Mouse (Mus musculus) inflammation-experienced regulatory T-cells, adult 6 months (primary cell): Measurements from ENCODE around the gene Ncor2. TPM values are rescaled to one million over a fixed set of nuclear protein-coding genes. Genes with fewer than 3 reads are reported as not detected.

Experiments used
- ATAC-seq: one replicate; pipeline ENCODE4 v1.8.0; 2017
- polyA plus RNA-seq, 3 experiments: library from polyadenylated mRNA; unstranded; fragments of 100-300 nt; shearing (Covaris generic); gene quantifications; one replicate each; pipeline ENCODE4 v1.2.1; 2017

The Ncor2 gene
- polyA plus RNA-seq, 3 experiments from 2014 or later: 3.9 to 6.7 (median 4.7) TPM

GRCm38 (mm10) chr5:125085097-125085617, 93.9 kb downstream of the Ncor2 start:
- ATAC-seq: no peak

GRCm38 (mm10) chr5:125083674-125084073, 95.3 kb downstream of the Ncor2 start:
- no peak for ATAC-seq

- no peak for ATAC-seq
Observed at GRCm38 (mm10) chr5:125081318-125082101, 97.5 kb downstream of the Ncor2 start.

- no peak for ATAC-seq
Observed at GRCm38 (mm10) chr5:125080787-125081317, 98.2 kb downstream of the Ncor2 start.

GRCm38 (mm10) chr5:125080352-125080751, 98.7 kb downstream of the Ncor2 start:
- ATAC-seq: no peak

GRCm38 (mm10) chr5:125078220-125078619, 100.8 kb downstream of the Ncor2 start:
- no peak for ATAC-seq

- ATAC-seq: no peak
Observed at GRCm38 (mm10) chr5:125076183-125076582, 102.8 kb downstream of the Ncor2 start.

GRCm38 (mm10) chr5:125074571-125075171, 104.3 kb downstream of the Ncor2 start:
- no peak for ATAC-seq

GRCm38 (mm10) chr5:125073896-125074295, 105.1 kb downstream of the Ncor2 start:
- ATAC-seq: no peak

GRCm38 (mm10) chr5:125073335-125073734, 105.7 kb downstream of the Ncor2 start:
- no peak for ATAC-seq

- no peak for ATAC-seq
Observed at GRCm38 (mm10) chr5:125072425-125072824, 106.6 kb downstream of the Ncor2 start.

- no peak for ATAC-seq
Observed at GRCm38 (mm10) chr5:125071919-125072318, 107.1 kb downstream of the Ncor2 start.

- ATAC-seq: no peak
Observed at GRCm38 (mm10) chr5:125070399-125070798, 108.6 kb downstream of the Ncor2 start.

GRCm38 (mm10) chr5:125069916-125070315, 109.1 kb downstream of the Ncor2 start:
- ATAC-seq: no peak

- no peak for ATAC-seq
Observed at GRCm38 (mm10) chr5:125069426-125069825, 109.6 kb downstream of the Ncor2 start.

GRCm38 (mm10) chr5:125068371-125068951, 110.6 kb downstream of the Ncor2 start:
- ATAC-seq: no peak

- no peak for ATAC-seq
Observed at GRCm38 (mm10) chr5:125067673-125068072, 111.3 kb downstream of the Ncor2 start.

GRCm38 (mm10) chr5:125066479-125067471, 112.2 kb downstream of the Ncor2 start:
- peak; percentile 43 for ATAC-seq

GRCm38 (mm10) chr5:125063015-125063414, 116.0 kb downstream of the Ncor2 start:
- no peak for ATAC-seq

- ATAC-seq: no peak
Observed at GRCm38 (mm10) chr5:125058267-125058668, 120.8 kb downstream of the Ncor2 start.

GRCm38 (mm10) chr5:125057555-125058266, 121.3 kb downstream of the Ncor2 start:
- ATAC-seq: no peak
